Mouse (Mus musculus) liver, embryonic 11.5 days (tissue): ENCODE results near the gene Rbm33. TPM values are rescaled to one million over a fixed set of nuclear protein-coding genes. Genes with fewer than 3 reads are reported as not detected.

Experiments used
- ATAC-seq: fragments of 200-750 bp; cut with Nextera tagmentation; replicated peaks from 2 replicates; pipeline ENCODE4 v1.8.0; 2017; ENCODE audit warnings: moderate number of reproducible peaks, mild to moderate bottlenecking, moderate TSS enrichment, moderate library complexity; ENCODE audit not compliant: low FRiP score
- DNase-seq: peaks from one replicate; pipeline ENCODE4 v3.0.0-alpha.2; 2017; ENCODE audit warnings: low spot score
- H3K27ac ChIP-seq: fragments of 300-500 bp; sonication (generic); 2 replicates; pipeline ENCODE4 v1.5.1; 2014; ENCODE audit warnings: mild to moderate bottlenecking, low read depth, low read length, control low read depth
- H3K27me3 ChIP-seq: fragments of 300-500 bp; sonication (generic); replicated peaks from 2 replicates; pipeline ENCODE4 v1.6.1; 2014; ENCODE audit warnings: low read length, mixed read lengths; ENCODE audit not compliant: control insufficient read depth, insufficient read depth
- H3K36me3 ChIP-seq: fragments of 300-500 bp; sonication (generic); 2 replicates; pipeline ENCODE4 v1.6.1; 2014; ENCODE audit warnings: mild to moderate bottlenecking, low read length, moderate library complexity, mixed read lengths; ENCODE audit not compliant: control insufficient read depth, insufficient read depth
- H3K4me1 ChIP-seq: fragments of 300-500 bp; sonication (generic); replicated peaks from 2 replicates; pipeline ENCODE4 v1.6.1; 2014; ENCODE audit warnings: low read length, mixed read lengths; ENCODE audit not compliant: control insufficient read depth, insufficient read depth
- H3K4me2 ChIP-seq: fragments of 300-500 bp; sonication (generic); 2 replicates; pipeline ENCODE4 v1.6.1; 2014; ENCODE audit warnings: mild to moderate bottlenecking, control low read depth, moderate library complexity
- H3K4me3 ChIP-seq: fragments of 300-500 bp; sonication (generic); 2 replicates; pipeline ENCODE4 v1.5.1; 2014; ENCODE audit warnings: low read depth, low read length, control low read depth
- H3K9ac ChIP-seq: fragments of 300-500 bp; sonication (generic); 2 replicates; pipeline ENCODE4 v1.6.1; 2014; ENCODE audit warnings: low read depth, low read length, control low read depth
- H3K9me3 ChIP-seq: fragments of 300-500 bp; sonication (generic); 2 replicates; pipeline ENCODE4 v1.6.1; 2016; ENCODE audit warnings: low read length, inconsistent platforms, mixed read lengths; ENCODE audit not compliant: control insufficient read depth
- WGBS: fragments of 180-500 bp; shearing (Covaris S2); extraction: QIAGEN DNeasy Blood & Tissue Kit; methylation state at CpG from one replicate; pipeline ENCODE4 v1.1.7; 2014; 5-methylcytosine and 5-hydroxymethylcytosine counted together
- polyA plus RNA-seq: library from polyadenylated mRNA; unstranded; fragments of >200 nt; fragmentation: Nextera tagmentation; extraction: Ambion mirVana; gene quantifications from 2 replicates; pipeline ENCODE4 v1.2.1, GENCODE M21; 2014

Rbm33 gene
- polyA plus RNA-seq, result 11.1 and 12.7 TPM in 2 replicates

DNA sequence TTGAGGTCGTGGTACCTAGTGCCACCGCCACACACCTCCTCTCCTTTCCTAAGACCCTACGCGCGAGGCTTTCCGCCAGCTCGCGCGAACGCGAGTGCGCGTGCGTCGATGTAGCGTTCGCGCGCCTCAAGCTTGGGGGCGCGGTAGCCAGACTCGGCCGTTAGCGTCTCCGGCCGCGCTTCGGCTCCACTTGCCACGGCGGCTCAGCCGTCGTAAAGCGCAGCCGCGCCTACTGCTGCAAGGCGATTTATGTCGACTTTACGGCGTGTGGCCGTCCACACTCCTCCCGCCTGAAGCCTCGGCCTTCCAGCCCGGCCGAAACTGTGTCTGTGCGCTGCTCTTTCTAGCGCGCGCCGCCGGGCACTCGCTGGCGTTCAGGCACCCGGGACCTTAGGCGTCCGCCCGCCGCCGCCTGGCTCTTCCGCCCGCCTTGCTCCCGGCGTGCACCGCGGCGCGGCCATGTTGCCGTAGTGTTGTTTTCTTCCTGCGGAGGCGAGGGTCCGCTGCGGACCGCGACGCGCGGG lies at the start of gene Rbm33:
Rbm33 (plus strand) TSS at position 400 of the 524 bp plus-strand sequence.
- peak within 1 kb of the TSS; percentile 98 for H3K4me3 ChIP-seq
- no peaks in the 10 kb centered on the region for H3K9me3 ChIP-seq
- peaks cover 17% of the 10 kb centered on the region for H3K4me1 ChIP-seq
- H3K27ac ChIP-seq, result peak within 1 kb of the TSS; percentile 99
- DNase-seq, result peak; percentile 85
- no peaks in the 10 kb centered on the region for H3K36me3 ChIP-seq
- peak within 1 kb of the TSS; percentile 83 for H3K4me2 ChIP-seq
- peak within 1 kb of the TSS; percentile 100 for H3K9ac ChIP-seq
- ATAC-seq, result peak; percentile 90
- no peaks in the 10 kb centered on the region for H3K27me3 ChIP-seq
- under 1% methylated on average over 76 of the region's 76 CpGs for WGBS

DNA sequence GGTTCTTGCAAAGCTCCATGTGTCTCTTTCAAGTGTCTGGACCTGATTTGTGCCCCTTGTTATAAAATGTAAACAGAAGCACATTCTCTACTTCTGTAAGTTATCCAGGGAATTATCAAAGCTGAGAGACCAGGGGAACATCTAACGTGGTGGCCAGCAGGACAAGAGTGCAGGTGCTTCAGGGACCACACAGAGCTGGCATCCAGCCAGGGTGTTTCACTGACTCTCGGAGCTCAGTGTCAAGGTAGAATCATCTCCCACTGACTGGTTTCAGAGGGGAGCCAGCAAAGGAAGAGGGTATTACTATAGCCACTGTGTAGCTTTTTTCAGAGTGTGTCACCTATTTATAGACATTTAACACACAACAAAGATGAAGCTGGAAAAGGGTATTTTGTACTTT lies 49.3 kb upstream of the Rbm33 start:
- no peak overlapping the region for H3K4me2 ChIP-seq
- no peaks in the 10 kb centered on the region for H3K27me3 ChIP-seq
- H3K36me3 ChIP-seq, result no peaks in the 10 kb centered on the region
- H3K4me1 ChIP-seq, result peaks cover 9% of the 10 kb centered on the region
- no peak overlapping the region for H3K4me3 ChIP-seq
- ATAC-seq (no peak), DNase-seq (no peak)
- H3K9ac ChIP-seq, result no peak overlapping the region
- H3K27ac ChIP-seq, result no peak overlapping the region
- WGBS, result 60% methylated on average over 2 of the region's 2 CpGs
- H3K9me3 ChIP-seq, result no peaks in the 10 kb centered on the region

DNA sequence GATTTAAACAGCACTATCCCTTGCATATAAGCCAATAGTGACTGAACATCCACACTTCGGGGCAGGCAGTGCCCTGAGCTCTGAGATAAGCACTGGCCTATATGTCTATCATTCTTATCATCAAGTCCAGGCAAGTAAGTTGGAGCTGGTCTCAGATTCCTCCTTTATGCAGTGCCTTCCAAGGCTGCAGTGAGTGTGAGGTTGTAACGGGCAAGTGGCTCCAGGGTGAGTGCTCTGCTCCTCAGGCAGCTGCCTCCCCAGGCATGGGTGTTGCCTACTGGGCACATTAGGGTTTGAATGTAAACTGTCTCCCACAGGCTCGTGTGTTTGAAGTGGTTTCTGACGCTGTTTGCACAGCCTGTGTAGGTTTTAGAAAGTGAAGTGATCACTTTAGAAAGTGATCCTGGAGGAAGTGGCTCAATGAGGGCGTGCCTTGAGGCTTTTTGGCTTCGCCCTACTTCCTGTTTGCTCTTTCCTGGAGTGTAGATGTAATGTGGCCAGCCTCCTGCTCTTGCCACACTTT lies 47.4 kb upstream of the Rbm33 start:
- Histone ChIP-seq H3K4me3 (no peak overlapping the region), H3K27me3 (no peaks in the 10 kb centered on the region), H3K9ac (no peak overlapping the region), H3K9me3 (no peaks in the 10 kb centered on the region), H3K27ac (no peak overlapping the region), H3K4me1 (peaks cover 9% of the 10 kb centered on the region), H3K36me3 (no peaks in the 10 kb centered on the region), H3K4me2 (peak overlapping the region; percentile 24)
- WGBS, result 19% methylated on average over 6 of the region's 6 CpGs
- peak; percentile 96 for ATAC-seq
- DNase-seq, result no peak

DNA sequence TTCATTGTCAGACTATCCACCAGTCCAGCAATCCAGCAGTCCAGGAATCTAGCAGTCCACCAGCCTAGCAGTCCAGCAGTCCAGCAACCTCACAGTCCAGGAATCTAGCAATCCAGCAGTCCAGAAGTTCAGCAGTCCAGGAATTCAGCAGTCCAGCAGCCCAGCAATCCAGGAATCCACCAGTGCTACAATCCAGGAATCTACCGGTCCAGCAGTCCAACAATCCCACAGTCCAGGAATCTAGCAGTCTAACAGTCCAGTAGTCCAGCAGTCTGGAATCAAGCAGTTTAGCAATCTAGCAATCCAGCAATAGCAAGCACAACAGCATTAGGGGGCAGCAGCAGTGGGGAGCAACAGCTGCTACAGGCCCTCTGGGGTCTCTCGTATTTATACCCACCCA lies 44.1 kb upstream of the Rbm33 start:
- 74% methylated on average over 2 of the region's 2 CpGs for WGBS
- no peak for DNase-seq
- H3K4me2 ChIP-seq, result no peak overlapping the region

DNA sequence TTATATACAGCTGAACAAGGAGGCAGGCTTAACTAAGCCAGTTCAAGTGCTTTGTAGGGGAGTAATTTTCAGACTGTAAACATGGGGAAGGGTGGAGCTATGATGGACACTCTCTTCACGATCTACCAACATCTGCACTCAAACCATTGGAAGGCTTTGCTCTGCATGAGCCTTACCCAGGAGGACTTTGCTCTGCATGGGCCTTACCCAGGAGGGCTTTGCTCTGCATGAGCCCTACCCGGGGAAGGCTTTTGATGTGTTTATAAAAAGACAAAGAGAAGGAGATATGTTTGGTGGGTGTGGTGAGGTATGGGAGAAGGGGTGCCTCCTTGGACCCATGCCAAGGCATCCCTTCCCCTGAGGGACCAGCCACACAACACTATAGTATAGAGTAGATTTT lies 39.6 kb upstream of the Rbm33 start:
- Histone ChIP-seq H3K36me3 (no peaks in the 10 kb centered on the region), H3K9ac (no peak overlapping the region), H3K4me1 (no peaks in the 10 kb centered on the region), H3K4me2 (no peak overlapping the region), H3K4me3 (no peak overlapping the region), H3K9me3 (no peaks in the 10 kb centered on the region), H3K27ac (no peak overlapping the region), H3K27me3 (no peaks in the 10 kb centered on the region)
- WGBS, result 60% methylated on average over 2 of the region's 2 CpGs
- ATAC-seq (no peak), DNase-seq (no peak)

More for the DNA sequence above, 44.1 kb upstream of the Rbm33 start:
- Histone ChIP-seq H3K27ac (no peak overlapping the region), H3K27me3 (no peaks in the 10 kb centered on the region), H3K36me3 (no peaks in the 10 kb centered on the region), H3K4me1 (peaks cover 9% of the 10 kb centered on the region), H3K4me3 (no peak overlapping the region), H3K9ac (no peak overlapping the region), H3K9me3 (no peaks in the 10 kb centered on the region)
- ATAC-seq, result no peak

DNA sequence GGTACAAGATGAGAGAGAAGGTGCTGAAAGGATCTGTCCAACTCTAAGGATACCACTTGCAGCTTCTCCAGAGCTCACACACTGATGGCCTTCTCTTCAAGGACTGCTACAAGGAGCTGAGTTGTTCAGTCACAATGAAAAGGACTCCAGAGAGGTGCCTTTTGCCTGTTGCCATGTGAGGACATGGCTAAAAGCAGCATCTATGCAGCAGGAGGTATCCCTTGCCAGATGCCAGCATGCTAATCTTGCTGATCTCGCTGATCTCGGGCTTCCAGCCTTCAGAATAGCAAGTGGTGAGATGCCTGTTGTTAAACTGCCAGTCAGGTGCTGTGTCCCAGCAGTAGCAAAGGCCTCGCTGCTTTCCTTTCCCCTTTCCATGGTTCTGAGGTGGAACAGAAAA lies 27.8 kb upstream of the Rbm33 start:
- ATAC-seq (no peak), DNase-seq (no peak)
- 50% methylated on average over 3 of the region's 3 CpGs for WGBS
- Histone ChIP-seq H3K9me3 (no peaks in the 10 kb centered on the region), H3K4me3 (no peak overlapping the region), H3K9ac (no peak overlapping the region), H3K4me2 (no peak overlapping the region), H3K27me3 (no peaks in the 10 kb centered on the region), H3K36me3 (no peaks in the 10 kb centered on the region), H3K4me1 (no peaks in the 10 kb centered on the region), H3K27ac (no peak overlapping the region)

DNA sequence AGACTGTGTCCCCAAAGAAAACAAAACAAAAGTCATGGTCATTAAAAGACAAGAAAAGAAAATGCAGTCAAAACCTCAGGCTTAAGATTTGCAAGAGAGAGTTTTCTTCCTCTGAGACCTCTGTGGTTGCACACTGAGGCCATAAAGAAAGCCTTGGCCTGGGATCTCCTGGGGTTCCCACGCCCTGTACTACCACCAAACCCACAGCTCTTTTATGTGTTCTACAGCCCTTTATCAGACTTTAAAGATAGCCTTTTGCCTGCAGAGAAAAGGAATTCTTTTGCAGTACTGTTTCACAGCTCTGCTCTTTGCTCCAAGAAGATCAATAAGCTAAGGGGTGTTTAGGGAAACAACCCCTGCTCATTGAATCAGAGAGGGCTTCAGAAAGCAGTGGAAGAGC lies 26.3 kb upstream of the Rbm33 start:
- H3K36me3 ChIP-seq, result no peaks in the 10 kb centered on the region
- H3K4me1 ChIP-seq, result no peaks in the 10 kb centered on the region
- H3K9me3 ChIP-seq, result no peaks in the 10 kb centered on the region
- WGBS, result 63% methylated on average over 1 of the region's 1 CpGs
- no peak for ATAC-seq
- DNase-seq, result no peak
- no peak overlapping the region for H3K4me2 ChIP-seq
- H3K4me3 ChIP-seq, result no peak overlapping the region
- H3K9ac ChIP-seq, result no peak overlapping the region
- H3K27ac ChIP-seq, result no peak overlapping the region
- H3K27me3 ChIP-seq, result no peaks in the 10 kb centered on the region

DNA sequence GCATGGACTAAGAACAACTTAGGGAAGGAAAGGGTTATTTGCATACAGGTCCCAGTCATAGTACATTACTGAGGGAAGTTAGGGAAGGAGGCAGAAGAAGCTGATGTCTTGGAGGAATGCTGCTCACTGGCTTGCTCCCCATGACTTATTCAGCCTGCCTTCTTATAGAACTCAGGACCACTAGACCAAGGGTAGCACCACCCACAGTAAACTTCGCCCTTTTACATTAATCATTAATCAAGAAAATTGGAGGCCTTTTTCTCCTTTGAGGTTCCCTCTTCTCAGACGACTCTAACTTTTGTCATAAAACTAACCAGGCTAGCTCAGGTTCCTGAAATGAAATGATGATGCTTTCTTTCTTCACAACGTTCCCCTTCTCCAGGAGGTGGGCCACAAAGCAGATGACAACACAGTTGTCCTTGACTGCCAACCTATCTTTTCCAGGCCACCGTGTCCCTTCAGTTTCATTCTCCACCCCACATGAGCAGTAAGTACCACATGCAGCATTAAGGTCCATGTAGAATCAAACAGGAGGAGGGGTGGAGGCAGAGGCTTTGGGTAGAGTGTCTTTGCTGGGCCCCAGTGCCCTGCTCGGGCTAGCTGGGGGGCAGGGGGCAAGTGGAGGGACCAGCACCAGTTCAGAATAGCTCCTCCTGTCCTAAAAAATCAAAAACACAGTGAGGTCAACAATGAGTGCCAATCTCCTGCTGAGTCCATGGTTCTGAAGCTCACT lies 25.6 kb upstream of the Rbm33 start:
- Histone ChIP-seq H3K4me2 (no peak overlapping the region), H3K27me3 (no peaks in the 10 kb centered on the region), H3K27ac (no peak overlapping the region), H3K4me1 (no peaks in the 10 kb centered on the region), H3K4me3 (no peak overlapping the region), H3K36me3 (no peaks in the 10 kb centered on the region), H3K9me3 (no peaks in the 10 kb centered on the region), H3K9ac (no peak overlapping the region)
- ATAC-seq (no peak), DNase-seq (no peak)
- WGBS, result 69% methylated on average over 5 of the region's 5 CpGs

DNA sequence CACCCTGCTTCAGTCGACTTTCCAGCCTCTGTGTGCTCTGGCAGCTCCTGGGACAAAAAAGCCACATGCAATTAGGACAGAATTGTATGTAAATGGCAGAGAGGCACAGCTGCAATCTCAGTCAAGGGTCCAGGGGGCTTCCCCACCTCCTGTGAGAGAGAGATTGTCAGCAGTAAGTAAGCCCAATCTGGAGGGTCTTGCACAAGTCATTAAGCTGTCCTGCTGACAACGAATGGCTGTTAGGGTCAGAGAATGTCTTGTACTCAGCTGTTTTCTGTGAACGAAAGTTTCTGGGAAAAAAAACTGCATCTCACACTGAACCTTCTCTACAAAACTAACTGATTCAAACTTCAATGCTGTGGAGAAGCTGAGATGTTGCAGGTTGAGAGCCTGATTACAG lies 24.6 kb upstream of the Rbm33 start:
- H3K36me3 ChIP-seq, result no peaks in the 10 kb centered on the region
- ATAC-seq (no peak), DNase-seq (no peak)
- H3K4me2 ChIP-seq, result no peak overlapping the region
- H3K27me3 ChIP-seq, result no peaks in the 10 kb centered on the region
- WGBS, result 40% methylated on average over 3 of the region's 3 CpGs
- H3K9ac ChIP-seq, result no peak overlapping the region
- H3K27ac ChIP-seq, result no peak overlapping the region
- no peak overlapping the region for H3K4me3 ChIP-seq
- H3K4me1 ChIP-seq, result no peaks in the 10 kb centered on the region
- H3K9me3 ChIP-seq, result no peaks in the 10 kb centered on the region
